Mouse (Mus musculus) stomach, embryonic 16.5 days (tissue): ENCODE data around the gene Cd27. TPM values are rescaled to one million over a fixed set of nuclear protein-coding genes. Genes with fewer than 3 reads are reported as not detected.

Source experiments
- ATAC-seq: fragments of 200-750 bp; cut with Nextera tagmentation; 2 replicates; pipeline ENCODE4 v1.8.0; 2017; ENCODE audit warnings: moderate number of reproducible peaks, moderate TSS enrichment; ENCODE audit not compliant: insufficient read depth, low FRiP score
- H3K27ac ChIP-seq: fragments of 300-500 bp; sonication (generic); 2 replicates; pipeline ENCODE4 v1.5.1; 2014; ENCODE audit warnings: low read length
- H3K27me3 ChIP-seq: fragments of 300-500 bp; sonication (generic); 2 replicates; pipeline ENCODE4 v1.6.1; 2014; ENCODE audit warnings: low read length, control low read depth, mixed read lengths; ENCODE audit not compliant: control insufficient read depth, insufficient read depth
- H3K36me3 ChIP-seq: fragments of 300-500 bp; sonication (generic); 2 replicates; pipeline ENCODE4 v1.6.1; 2014; ENCODE audit warnings: low read length; ENCODE audit not compliant: control insufficient read depth, insufficient read depth
- H3K4me1 ChIP-seq: fragments of 300-500 bp; sonication (generic); 2 replicates; pipeline ENCODE4 v1.6.1; 2014; ENCODE audit warnings: low read length, control low read depth, mixed read lengths; ENCODE audit not compliant: control insufficient read depth, insufficient read depth
- H3K4me2 ChIP-seq: fragments of 300-500 bp; sonication (generic); 2 replicates; pipeline ENCODE4 v1.6.1; 2014; ENCODE audit warnings: low read depth, low read length, mixed read lengths
- H3K4me3 ChIP-seq: fragments of 300-500 bp; sonication (generic); replicated peaks from 2 replicates; pipeline ENCODE4 v1.5.1; 2014; ENCODE audit warnings: mild to moderate bottlenecking, low read length
- H3K9ac ChIP-seq: fragments of 300-500 bp; sonication (generic); 2 replicates; pipeline ENCODE4 v1.6.1; 2014; ENCODE audit warnings: low read length
- H3K9me3 ChIP-seq: fragments of 300-500 bp; sonication (generic); replicated peaks from 2 replicates; pipeline ENCODE4 v1.6.1; 2016; ENCODE audit warnings: low read length, control low read depth; ENCODE audit not compliant: control insufficient read depth
- WGBS: fragments of 180-500 bp; shearing (Covaris S2); extraction: QIAGEN DNeasy Blood & Tissue Kit; methylation state at CpG from one replicate; pipeline ENCODE4 v1.1.7; 2014; 5-methylcytosine and 5-hydroxymethylcytosine counted together
- polyA plus RNA-seq: library from polyadenylated mRNA; unstranded; fragments of >200 nt; fragmentation: Nextera tagmentation; extraction: Ambion mirVana; gene quantifications from 2 replicates; pipeline ENCODE4 v1.2.1, GENCODE M21; 2015

The Cd27 gene
- polyA plus RNA-seq, 1 experiment from 2014 or later = 2.7 TPM

GRCm38 (mm10) chr6:125236341-125236740, 469 bp downstream of the Cd27 start:
- WGBS = 77% methylated on average over 6 of the region's 6 CpGs
- Histone ChIP-seq H3K4me2 (no peak overlapping the region), H3K9ac (no peak overlapping the region), H3K36me3 (no peaks in the 10 kb centered on the region), H3K4me1 (peaks cover 15% of the 10 kb centered on the region; the same call in 1 of the 2 replicates), H3K27ac (no peak overlapping the region), H3K9me3 (no peaks in the 10 kb centered on the region), H3K27me3 (no peaks in the 10 kb centered on the region), H3K4me3 (no peak overlapping the region)
- ATAC-seq = no peak

GRCm38 (mm10) chr6:125234520-125234828, 2.3 kb downstream of the Cd27 start:
- 55% methylated on average over 5 of the region's 5 CpGs for whole genome bisulfite sequencing
- H3K27ac ChIP-seq = no peak overlapping the region
- H3K4me1 ChIP-seq = peaks cover 19% of the 10 kb centered on the region; the same call in 1 of the 2 replicates
- H3K27me3 ChIP-seq = no peaks in the 10 kb centered on the region
- H3K9me3 ChIP-seq = no peaks in the 10 kb centered on the region
- H3K36me3 ChIP-seq = no peaks in the 10 kb centered on the region
- no peak overlapping the region for H3K4me3 ChIP-seq
- no peak overlapping the region for H3K4me2 ChIP-seq
- no peak overlapping the region for H3K9ac ChIP-seq
- no peak for ATAC-seq

- Histone ChIP-seq H3K36me3 (no peaks in the 10 kb centered on the region), H3K9me3 (no peaks in the 10 kb centered on the region), H3K27me3 (no peaks in the 10 kb centered on the region), H3K4me3 (no peak overlapping the region), H3K27ac (no peak overlapping the region), H3K4me2 (no peak overlapping the region), H3K9ac (no peak overlapping the region), H3K4me1 (peaks cover 19% of the 10 kb centered on the region; the same call in 1 of the 2 replicates)
- WGBS = 46% methylated on average over 7 of the region's 7 CpGs
- ATAC-seq = no peak
These were observed 2.8 kb downstream of the Cd27 start for GRCm38 (mm10) chr6:125233816-125234519.

GRCm38 (mm10) chr6:125232516-125232915, 4.3 kb downstream of the Cd27 start:
- Histone ChIP-seq H3K36me3 (no peaks in the 10 kb centered on the region), H3K4me3 (no peak overlapping the region), H3K27ac (no peak overlapping the region), H3K9ac (peak overlapping the region; percentile 26; the same call in 1 of the 2 replicates), H3K4me1 (peaks cover 19% of the 10 kb centered on the region; the same call in 1 of the 2 replicates), H3K9me3 (no peaks in the 10 kb centered on the region), H3K27me3 (no peaks in the 10 kb centered on the region), H3K4me2 (peak overlapping the region; percentile 98; the same call in 1 of the 2 replicates)
- ATAC-seq = no peak
- 73% methylated on average over 6 of the region's 6 CpGs for WGBS

- Histone ChIP-seq H3K9me3 (no peaks in the 10 kb centered on the region), H3K4me2 (peak overlapping the region; percentile 98), H3K4me1 (peaks cover 19% of the 10 kb centered on the region; the same call in 1 of the 2 replicates), H3K9ac (peak overlapping the region; percentile 92), H3K4me3 (peak overlapping the region; percentile 69), H3K27me3 (no peaks in the 10 kb centered on the region), H3K27ac (peak overlapping the region; percentile 90), H3K36me3 (no peaks in the 10 kb centered on the region)
- ATAC-seq = peak; percentile 20; the same call in 1 of the 2 replicates
- 44% methylated on average over 4 of the region's 4 CpGs for WGBS
These were observed 4.8 kb downstream of the Cd27 start for GRCm38 (mm10) chr6:125232045-125232437.

GRCm38 (mm10) chr6:125231117-125232044, 5.4 kb downstream of the Cd27 start, which contains the start of gene Tapbpl:
Gene Tapbpl (minus strand): TSS chr6:125231860.
- ATAC-seq = peak; percentile 52; the same call in 1 of the 2 replicates
- Histone ChIP-seq H3K4me1 (peaks cover 19% of the 10 kb centered on the region; the same call in 1 of the 2 replicates), H3K27ac (peak within 1 kb of the TSS; percentile 90), H3K4me2 (peak within 1 kb of the TSS; percentile 98), H3K27me3 (no peaks in the 10 kb centered on the region), H3K9ac (peak within 1 kb of the TSS; percentile 92), H3K9me3 (no peaks in the 10 kb centered on the region), H3K4me3 (peak within 1 kb of the TSS; percentile 69), H3K36me3 (no peaks in the 10 kb centered on the region)
- WGBS = 2% methylated on average over 16 of the region's 16 CpGs

GRCm38 (mm10) chr6:125230571-125230970, 6.2 kb downstream of the Cd27 start:
- Histone ChIP-seq H3K36me3 (no peaks in the 10 kb centered on the region), H3K4me1 (peaks cover 19% of the 10 kb centered on the region; the same call in 1 of the 2 replicates), H3K4me3 (no peak overlapping the region), H3K9ac (no peak overlapping the region), H3K27me3 (no peaks in the 10 kb centered on the region), H3K27ac (no peak overlapping the region), H3K4me2 (peak overlapping the region; percentile 98), H3K9me3 (no peaks in the 10 kb centered on the region)
- ATAC-seq = no peak
- 63% methylated on average over 9 of the region's 9 CpGs for WGBS

DNA sequence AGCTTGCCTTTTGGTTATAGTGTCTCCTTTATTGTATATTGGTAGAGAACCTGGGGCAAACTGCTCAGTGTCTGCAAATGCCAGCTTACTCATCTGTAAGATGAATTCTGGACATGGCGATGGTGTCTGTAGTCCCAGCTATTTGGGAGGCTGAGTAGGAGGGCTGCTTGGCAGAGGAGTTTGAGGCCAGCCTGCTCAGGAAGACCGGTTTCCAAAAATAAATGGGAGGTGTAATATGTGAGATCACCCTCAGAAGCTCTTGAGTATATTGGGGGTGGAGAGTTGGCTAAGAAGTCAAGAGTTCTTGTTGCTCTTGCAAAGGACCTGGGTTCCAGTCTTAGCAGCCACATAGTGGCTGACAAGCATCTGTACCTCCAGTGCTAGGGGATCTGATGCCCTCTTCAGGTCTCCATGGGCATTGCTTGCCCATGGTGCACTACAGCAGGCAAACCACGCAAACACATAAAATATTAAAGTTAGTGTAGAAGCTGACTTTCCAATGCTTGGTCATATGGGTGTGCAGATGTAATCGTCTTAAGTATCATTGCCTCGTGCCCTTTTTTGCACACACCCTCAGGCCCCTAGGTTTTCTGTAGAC, 11.2 kb downstream of the Cd27 start:
- ATAC-seq = no peak
- Histone ChIP-seq H3K9ac (no peak overlapping the region), H3K4me2 (no peak overlapping the region), H3K27me3 (no peaks in the 10 kb centered on the region), H3K27ac (no peak overlapping the region), H3K9me3 (no peaks in the 10 kb centered on the region), H3K36me3 (no peaks in the 10 kb centered on the region), H3K4me3 (no peak overlapping the region), H3K4me1 (0 out of 2 replicates have a peak, but pooled peaks cover under 1% of the 10 kb centered on the region)
- WGBS = 84% methylated on average over 5 of the region's 5 CpGs
